Mouse (Mus musculus) activated CD4-positive, CD25-positive, alpha-beta regulatory T cell, adult 4 months (primary cell): ENCODE results near the gene Gpr156. TPM values are rescaled to one million over a fixed set of nuclear protein-coding genes. Genes with fewer than 3 reads are reported as not detected.

ENCODE experiments used
- ATAC-seq: one replicate; pipeline ENCODE4 v1.8.0; 2017
- polyA plus RNA-seq, 2 experiments: library from polyadenylated mRNA; unstranded; fragments of 100-300 nt; shearing (Covaris generic); gene quantifications; one replicate each; pipeline ENCODE4 v1.2.1; 2017

Gene Gpr156
- polyA plus RNA-seq, result not detected

DNA sequence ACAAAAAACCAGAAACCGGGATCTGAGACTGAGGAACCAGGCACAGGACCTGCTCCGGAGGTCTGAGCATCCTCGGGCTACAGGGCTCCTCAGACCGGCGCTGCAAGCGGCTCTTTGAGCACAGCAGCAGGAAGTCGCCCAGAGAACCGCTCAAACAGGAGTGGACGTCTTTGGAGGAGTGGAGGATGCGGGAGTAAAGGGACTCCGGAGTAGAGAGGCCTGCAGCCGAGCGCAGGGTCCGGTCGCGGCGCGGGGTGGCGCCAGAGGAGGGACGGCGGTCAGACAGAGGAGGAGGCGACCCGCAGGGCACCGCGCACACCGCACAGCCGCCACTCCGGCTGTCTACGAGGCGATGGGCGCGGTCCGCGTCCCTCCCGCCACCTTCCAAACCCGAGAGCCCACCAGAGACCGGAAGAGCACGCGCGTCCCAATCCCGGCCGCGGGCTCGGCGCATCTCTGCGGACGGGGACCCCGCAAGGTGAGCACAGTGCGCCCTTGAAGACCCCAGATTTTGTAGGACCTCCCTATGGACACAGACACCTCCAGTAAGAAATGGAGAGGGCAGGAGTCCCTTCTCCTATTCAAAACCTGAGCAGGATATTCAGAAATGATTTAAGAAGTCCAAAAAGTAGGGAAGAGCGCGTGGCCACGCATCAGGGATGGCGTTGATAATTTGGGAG lies at the start of gene Gpr156:
Gene Gpr156, plus strand, starts transcription at position 359 of the 680 bp plus-strand sequence.
- no peak for ATAC-seq

DNA sequence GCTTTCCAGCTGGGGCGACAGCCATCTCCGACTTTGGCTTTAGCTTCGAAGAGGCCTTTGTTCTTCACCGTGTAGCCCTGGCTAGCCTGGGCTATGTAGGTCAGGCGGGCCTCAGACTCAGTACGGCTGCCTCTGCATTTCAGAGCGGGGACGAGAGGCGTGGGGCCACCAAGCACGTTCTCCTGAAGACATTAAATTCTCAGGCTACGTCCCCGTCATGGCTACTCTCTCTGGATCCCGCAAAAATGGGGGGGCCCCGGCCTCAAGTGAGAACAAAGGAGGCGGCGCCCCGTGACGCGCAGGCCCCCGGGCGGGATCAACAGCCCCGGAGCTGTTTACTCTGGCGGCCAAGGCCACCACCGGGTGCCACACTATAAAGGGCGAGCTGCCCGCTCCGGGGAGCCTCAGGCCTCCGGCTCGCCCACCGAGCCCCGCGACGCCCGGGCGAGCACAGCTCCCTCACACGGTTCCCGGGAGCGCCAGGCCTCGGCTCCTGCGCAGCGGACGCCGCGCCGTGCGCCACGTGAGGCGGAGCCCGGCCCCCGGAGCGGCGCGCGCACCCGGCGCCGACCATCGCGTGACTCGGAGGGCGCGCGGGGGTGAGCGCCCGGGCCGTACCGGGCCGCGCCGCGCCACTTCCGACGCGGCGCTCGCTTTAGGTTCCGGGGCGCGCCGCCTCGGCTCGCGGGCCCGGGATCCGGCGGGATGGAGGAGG lies 48.3 kb upstream of the Gpr156 start, which contains the start of gene Lrrc58:
Gene Lrrc58, plus strand, starts transcription at position 599 of the 715 bp plus-strand sequence.
- ATAC-seq, result peak; percentile 84

DNA sequence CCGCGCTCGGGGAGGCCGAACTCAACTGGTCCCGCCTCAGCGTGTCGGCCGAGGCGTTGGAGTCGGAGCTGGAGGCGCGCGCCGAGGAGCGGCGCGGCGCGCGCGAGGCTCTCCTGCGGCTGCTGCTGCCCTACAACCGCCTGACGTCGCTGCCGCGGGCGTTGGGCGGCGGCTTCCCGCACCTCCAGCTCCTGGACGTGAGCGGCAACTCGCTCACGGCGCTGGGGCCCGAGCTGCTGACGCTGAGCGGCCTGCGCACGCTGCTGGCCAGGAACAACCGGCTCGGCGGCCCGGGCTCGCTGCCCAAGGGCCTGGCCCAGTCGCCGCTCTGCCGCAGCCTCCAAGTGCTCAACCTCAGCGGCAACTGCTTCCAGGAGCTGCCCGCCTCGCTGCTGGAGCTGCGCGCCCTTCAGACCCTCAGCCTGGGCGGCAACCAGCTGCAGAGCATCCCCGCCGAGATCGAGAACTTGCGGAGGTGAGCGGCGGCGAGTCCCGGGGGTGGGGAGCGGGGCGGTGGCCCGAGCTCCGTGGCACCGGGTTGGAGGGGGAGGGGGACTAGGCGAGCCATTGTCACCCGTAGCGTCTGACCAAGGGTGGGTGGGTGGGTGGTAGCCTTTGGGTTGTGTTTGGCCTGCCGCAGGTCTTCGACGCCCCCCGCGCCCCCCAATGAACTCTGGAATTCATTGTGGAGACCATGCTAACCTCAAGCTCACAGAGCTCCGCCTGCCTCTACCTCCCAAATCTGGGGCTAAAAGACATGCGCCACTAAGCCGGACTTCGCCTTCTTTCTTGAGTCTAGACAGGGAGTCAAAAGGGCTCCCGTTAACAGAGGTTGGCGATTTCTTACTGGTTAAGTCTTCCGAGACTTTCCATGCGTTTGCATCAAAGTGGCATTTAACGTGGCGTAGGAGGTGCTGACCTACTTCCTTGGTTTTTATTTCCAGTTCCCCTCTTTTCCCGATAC lies 47.5 kb upstream of the Gpr156 start:
- peak; percentile 54 for ATAC-seq

DNA sequence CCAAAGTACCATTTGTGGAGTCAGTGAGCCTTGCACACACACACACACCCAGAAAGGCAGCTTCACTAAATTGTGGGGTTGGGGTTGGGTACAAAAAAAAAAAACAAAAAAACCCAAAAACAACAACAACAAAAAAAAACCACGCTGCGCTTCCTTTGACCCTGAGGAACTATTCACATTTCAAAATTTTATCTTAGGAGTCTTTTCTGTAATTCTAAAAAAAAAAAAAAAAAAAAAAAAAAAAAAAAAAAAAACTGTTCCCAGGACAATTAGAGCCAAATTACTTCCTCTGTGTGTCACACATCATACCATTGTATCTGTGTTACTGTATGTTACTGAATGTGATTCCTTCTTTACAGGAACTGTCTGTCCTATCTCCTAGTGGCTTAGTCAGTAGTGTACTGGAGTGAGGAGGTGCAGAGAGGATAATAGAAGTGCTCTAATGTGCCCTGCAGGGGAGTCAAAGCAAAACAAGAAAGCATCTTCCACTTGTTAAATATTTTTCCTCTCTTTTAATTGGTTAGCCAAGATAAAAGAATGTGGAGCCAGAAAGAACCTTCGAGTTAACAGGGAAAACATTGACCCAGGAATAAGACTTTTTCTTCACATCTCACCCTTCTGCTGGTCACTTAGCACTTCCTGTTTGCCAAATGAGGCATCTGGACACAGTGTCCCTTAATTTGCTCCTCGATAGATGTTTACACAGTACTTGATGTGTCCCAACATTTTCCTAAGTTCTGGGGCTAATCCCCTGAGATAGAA lies 46.6 kb upstream of the Gpr156 start:
- no peak for ATAC-seq

DNA sequence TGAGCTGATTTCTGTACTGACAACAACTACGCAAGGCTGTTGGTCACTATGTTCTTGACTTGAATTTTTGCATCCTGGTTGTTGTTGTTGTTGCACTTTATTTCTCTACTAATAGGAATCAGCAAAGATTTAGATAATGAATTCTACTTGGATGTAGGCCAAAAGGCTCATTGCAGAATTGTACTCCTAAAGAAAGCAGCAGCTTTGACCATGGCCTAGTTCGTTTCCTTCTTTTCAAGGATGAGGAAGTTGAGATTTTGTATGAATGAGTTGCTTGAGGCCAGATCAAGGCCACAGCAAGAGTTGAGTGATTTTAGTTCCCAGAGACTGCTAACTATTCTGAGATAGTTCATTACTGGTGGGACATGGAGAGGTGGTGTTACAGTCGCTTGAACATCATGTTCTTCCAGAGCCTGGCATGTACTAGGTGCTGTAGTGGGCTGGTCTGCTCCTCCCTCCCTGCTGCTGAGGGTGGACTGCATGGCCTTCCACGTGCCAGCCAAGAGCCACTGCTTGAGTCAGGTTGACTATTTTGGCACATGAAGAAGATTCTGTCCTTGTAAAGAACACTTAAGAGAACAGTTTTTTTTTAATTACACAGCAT lies 45.1 kb upstream of the Gpr156 start:
- ATAC-seq, result no peak

DNA sequence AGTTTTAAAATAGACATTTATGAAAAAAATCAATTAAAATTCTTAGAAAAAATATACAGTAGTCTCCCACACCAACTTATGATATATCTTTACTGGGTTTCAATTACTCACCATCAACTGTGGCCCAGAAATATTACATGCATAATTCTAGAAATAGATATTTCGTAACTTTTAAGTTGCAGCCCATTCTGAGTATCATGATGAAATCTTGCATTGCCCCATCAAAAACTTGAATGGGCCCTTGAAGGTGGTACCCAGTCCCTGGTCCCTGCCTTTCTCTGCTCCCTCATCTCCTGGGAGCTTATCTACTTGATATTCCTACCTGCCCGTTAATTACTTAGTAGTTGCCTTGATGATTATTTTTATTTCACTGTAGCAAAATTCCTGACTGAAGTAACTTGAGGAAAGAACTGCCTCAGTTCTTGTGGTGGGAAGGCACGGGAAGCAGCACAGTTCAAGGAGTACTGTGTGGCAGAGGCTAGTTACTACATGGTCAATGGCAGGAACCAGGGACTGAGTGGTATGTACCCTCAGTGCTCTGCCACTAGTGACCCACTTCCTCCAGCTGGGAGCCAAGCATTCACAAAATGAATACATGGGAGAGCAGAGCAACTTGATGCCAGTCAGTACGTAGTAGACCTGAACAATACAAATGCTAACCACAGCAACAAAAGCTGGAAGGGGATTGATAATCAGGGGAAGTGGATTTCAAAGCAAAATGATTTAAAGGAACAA lies 41.6 kb upstream of the Gpr156 start:
- no peak for ATAC-seq

DNA sequence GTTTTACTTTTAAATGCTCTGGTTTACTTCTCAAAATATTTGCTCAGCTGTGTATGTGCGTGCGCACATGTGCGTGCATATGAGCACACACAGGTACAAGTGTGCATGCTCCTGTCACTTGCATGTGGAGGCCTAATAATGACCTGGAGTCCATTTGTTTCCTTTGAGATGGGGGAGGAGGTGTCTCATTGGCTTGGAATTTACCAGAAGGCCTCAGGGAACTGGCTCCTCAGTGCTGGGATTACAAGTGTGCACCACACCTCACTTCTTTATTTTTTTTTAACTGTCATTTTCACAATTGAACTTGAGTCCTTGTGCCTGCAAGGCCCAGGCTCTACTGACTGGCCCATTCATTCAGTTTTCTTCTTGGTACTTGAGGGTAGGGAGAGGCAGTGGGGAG lies 38.9 kb upstream of the Gpr156 start:
- ATAC-seq, result no peak

DNA sequence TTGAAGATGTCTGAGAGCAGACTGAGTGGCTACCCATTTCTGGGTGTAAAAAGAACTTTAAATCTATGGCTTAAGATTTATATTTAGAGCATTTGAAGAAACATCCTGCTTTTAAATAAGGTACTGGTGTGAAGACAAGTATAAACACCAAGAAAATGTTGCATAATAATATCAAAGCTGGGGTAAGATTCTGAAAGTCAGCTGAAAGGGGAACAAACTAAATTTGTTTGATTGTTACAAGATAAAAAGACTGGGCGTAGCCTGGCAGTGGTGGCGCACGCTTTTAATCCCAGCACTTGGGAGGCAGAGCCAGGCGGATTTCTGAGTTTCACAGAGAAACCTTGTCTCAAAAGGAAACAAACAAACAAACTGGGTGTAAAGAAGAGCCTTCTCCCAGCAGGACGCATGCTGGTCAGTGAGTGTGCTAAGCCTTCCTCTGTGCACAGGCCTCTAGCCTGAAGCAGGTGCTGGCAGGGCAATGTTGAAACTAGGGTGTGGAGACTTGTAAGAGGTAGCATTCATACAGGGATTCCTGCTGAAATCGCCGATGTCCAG lies 37.3 kb upstream of the Gpr156 start:
- ATAC-seq, result no peak

DNA sequence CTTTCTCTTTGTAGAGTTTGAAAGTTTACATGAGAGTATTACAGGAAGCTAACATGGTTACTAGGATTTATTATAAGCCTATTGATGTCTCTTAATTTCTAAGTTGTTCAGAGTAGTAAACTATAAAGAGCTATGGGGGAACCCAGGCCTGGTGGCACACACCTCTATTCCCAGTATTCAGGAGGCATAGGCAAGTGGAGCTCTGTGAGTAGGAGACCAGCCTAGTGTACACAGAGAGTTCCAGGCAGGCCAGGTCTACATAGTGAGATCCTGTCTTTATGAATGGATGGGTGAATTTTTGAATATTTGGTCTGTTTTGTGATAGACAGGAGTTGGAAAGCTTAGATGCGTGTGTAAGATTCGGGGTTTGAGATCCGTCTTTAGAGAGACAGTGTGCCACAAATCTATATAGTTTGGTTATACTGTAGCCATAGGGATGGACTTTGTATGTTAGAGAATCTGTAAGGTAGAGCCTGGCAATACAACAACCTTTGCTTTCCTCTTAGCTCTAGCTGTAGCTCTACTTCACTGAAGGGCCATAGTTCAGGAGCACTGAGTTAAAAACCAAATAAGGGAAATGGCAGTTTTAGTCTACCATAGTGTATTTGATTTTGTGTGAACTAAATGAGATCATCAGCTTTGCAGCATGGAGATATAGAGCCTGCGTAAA lies 36.4 kb upstream of the Gpr156 start:
- ATAC-seq, result no peak

DNA sequence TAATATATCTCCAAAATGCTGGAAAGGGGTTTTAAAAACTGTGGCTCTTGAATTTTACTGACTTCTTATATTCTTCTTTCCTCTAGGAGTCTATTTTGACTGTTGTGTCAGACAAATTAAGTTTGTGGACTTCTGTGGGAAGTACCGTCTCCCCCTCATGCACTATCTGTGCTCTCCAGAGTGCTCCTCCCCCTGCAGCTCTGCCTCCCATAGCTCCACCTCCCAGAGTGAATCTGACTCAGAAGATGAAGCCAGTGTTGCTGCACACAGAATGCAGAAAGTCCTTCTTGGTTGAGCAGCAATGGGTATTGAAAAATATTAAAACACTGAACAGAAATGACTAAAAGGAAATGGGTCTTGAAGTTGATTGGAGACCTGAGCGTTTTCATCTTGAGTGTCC lies 35.1 kb upstream of the Gpr156 start:
- ATAC-seq, result no peak

DNA sequence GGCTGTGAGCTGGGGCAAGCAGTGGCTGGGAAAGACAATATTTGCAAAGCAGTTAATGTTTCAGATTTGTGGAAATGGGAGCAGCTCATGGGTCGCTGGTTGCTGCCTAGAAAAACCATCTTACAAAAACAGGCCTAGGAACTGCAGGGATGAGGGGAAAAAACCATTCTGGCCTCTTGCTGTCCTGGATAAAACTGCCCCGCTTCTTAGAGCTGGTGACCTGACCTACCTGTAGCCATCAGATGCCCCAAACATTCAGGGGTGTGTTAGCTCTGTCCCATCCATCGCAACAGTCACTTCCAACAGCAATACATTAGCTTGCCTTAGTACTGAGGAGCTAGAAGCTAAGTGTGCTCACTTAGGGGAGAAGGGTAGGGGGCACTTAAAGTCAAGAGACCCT lies 27.3 kb upstream of the Gpr156 start:
- ATAC-seq, result no peak

DNA sequence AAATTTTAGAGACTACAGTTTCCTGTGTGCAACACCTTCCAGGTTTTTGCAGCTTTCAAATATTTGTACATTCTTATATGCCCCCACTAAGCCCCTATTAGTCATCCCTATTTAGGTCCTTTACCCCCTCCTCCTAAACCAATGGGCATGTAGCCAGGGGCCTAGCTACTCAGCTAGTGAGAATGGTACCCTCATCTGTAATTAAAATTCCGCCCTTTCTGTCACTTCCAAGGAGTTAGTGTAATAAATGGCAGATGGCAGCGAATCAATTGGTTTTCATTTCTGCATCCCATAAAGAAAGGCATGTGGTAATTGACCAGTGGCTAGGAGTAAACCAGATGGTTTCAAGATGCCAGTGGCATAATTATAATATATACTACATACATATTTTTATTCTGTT lies 23.6 kb upstream of the Gpr156 start:
- ATAC-seq, result no peak

DNA sequence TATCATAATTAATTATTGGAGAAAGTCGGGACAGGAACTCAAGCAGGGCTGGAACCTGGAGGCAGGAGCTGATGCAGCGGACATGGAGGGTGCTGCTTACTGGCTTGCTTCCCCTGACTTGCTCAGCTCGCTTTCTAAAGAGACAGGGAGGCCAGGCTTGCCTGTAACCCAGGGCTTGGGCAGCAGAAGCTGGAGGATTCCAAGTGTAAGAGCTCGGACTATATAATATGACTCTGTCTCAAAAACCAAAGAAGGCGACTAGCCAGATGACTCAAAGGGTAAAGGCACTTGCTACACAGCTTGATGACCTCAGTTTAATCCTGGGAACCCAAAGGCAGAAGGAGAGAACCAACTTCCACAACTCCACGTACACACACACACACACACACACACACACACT lies 22.9 kb upstream of the Gpr156 start:
- no peak for ATAC-seq

DNA sequence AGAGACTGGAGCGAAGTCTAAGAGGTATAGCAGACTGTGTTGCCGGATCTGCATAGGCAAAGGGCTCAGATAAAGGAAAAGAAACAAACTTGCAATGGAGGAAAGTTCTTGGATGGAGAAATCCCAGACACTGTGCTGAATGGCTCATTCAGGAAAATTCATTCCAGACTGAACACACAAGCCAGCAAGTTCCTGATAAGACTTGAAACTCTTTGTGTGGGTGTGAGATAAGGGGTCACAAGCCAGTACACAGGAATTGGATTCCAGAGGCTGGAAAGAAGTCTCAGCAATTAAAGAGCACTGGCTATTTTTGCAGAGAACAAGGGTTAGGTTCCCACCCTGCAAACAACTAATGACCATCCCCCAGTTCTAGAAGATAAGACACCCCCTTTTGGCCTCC lies 22.4 kb upstream of the Gpr156 start:
- no peak for ATAC-seq

DNA sequence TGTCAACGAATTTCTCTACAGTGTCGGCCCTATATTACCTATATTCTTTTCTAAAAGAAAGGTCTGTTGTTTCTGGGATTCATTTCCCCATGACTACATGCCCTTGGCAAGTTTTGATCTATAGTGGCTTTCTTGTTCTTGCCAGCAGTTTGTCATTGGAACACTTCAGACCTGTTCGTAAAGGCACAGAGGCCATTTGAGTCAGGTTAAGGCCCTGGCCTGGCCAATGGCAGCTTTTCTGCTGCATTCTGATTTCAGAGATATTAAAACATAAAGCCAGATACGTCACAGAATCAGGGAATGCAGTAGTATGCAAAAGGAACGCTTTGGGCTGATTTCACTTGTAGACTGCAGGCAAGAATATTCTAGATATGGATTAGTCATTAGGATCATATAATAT lies 17.5 kb upstream of the Gpr156 start:
- no peak for ATAC-seq

DNA sequence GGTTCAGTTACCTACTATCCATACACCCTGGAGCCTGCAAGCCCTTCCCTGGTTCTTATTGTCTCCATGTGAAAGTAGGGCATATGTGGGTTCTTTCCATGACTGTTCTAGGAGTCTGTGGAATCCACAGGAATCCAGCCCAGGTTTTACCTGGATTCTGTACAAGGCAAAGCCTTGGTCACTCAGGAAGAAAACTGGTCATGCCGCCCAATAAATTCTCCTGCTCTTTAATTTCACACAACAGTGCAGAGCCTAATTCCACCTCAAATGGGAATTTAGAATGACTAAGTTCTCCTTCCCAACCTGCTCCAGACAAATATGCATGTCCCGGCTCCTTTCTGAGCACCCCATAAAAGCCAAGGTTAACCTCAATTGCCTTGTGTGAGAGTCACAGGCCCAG lies 16.9 kb upstream of the Gpr156 start:
- no peak for ATAC-seq

DNA sequence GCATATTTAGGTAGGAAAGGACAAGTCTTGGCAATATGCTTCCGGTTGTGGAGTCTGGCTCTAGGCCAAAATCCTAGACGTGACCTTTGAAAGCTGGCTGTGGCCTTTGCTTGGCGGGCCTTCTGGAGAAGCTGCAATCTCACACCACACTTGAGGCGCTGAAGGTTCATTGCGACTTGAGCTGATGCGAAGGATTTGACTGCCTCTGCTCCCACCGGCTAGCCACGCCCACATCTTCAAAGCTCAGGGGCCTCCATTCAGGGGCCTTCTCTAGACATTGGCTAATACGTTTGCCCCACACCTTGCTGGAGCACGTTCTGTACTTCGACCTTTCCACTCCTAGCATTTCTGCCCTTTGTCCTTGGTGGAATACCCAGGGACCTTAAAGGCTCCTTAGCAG lies 15.0 kb upstream of the Gpr156 start:
- no peak for ATAC-seq

DNA sequence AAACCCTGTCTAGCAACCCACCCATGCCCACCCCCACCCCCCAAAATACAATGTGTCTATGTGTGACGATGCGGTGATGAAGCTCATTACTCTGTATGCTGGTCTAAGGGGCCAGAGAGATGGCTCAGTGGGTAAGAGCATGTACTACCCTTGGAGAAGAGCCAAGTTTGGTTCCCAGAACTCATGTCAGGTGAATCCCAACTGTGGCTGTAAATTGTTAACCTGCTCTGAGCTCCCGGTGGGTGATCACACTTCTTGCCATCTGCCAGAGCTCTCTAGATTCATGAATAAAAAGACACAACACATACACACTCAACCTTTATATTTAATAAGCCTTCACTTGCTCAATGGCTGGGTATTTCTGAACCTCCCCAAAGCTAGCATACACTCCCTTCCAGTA lies 9.8 kb upstream of the Gpr156 start:
- ATAC-seq, result no peak

DNA sequence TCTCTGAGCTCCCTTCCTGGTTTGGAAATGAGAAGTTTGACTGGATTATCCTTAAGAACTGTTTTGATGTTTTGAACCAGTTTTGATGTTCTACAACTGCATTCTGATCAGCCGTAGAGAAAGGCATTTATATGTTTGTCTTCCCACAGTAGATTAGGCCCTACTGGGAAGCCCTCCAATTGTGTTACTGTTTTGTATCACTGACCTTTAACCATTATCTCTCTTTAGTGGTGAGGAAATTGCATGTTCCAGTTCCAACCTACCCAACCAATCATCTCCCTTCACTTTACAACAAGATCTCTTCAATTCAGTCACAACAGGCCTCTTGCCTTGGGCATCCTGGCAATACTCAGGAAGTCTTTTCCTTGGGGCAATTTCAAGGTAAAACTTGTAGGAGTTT lies 5.2 kb upstream of the Gpr156 start:
- ATAC-seq, result no peak

DNA sequence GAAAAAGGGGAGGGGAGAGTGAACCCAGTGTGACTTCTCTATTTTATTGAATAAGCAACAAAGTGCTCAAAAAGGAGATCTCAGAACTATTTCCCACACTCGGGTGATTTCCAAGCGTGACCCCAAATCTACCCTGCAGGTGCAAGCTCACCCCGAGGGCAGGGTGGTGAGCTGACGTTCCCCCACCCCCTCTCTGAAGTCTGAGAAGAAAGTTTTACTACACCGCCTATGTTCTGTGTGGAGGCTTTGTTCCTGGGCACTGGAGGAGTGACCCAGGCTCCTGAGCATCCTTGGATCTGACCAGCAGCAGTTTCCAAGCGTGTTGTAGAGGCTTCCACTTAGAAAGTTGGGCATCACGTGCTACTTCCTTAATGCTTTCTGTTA lies 514 bp downstream of the Gpr156 start:
- ATAC-seq, result no peak
